Mouse (Mus musculus) CH12.LX (cell line): ENCODE measurements at regions not wholly inside any gene's neighbourhood (a gene's known extent, or its start where the extent isn't known, plus 50 kb on each side); places are given as distances from the start of the nearest gene placed in this dataset.

ENCODE experiments used
- DNase-seq: peaks from one replicate; pipeline ENCODE4 v3.0.0-alpha.2; 2013; ENCODE audit errors: extremely low read depth
- H3K27ac ChIP-seq: 2 replicates; pipeline ENCODE4 v1.5.1; 2012; ENCODE audit warnings: low read depth, mild to moderate bottlenecking, control low read depth, moderate library complexity; ENCODE audit not compliant: insufficient read depth
- H3K27me3 ChIP-seq: replicated peaks from 2 replicates; pipeline ENCODE3; 2012; ENCODE audit warnings: inconsistent platforms
- H3K36me3 ChIP-seq, 2 experiments: replicated peaks in 1 of 2; 2 replicates each; pipeline versions ENCODE3 to v1.6.1; 2012; ENCODE audit warnings: inconsistent platforms in 1 of 2, low read length in 1 of 2, mild to moderate bottlenecking in 1 of 2, mixed read lengths in 1 of 2, moderate library complexity in 1 of 2; ENCODE audit not compliant: control insufficient read depth in 1 of 2, insufficient read depth in 1 of 2
- H3K4me1 ChIP-seq, 2 experiments: 2 replicates each; pipeline ENCODE4 v1.6.1; 2012; ENCODE audit warnings: inconsistent platforms in 1 of 2, moderate library complexity in 1 of 2; ENCODE audit not compliant: insufficient read depth in 2 of 2, control insufficient read depth in 1 of 2
- H3K4me2 ChIP-seq: 2 replicates; pipeline ENCODE4 v1.6.1; 2012; ENCODE audit warnings: low read depth, mild to moderate bottlenecking, control low read depth; ENCODE audit not compliant: poor library complexity, insufficient read depth, severe bottlenecking
- H3K4me3 ChIP-seq, 3 experiments: fragments of 150-350 bp in 1 of 3; sonication (generic) in 1 of 3; replicated peaks in 1 of 3; 2 replicates each; pipeline versions ENCODE3 to v1.5.1; 2011 to 2012; ENCODE audit warnings: low read depth in 2 of 3, low read length in 2 of 3, mild to moderate bottlenecking in 2 of 3, moderate library complexity in 2 of 3, control low read depth in 1 of 3, improper control_type of control experiment in 1 of 3, inconsistent platforms in 1 of 3, mixed read lengths in 1 of 3; ENCODE audit not compliant: poor library complexity in 1 of 3
- H3K79me2 ChIP-seq: replicated peaks from 2 replicates; pipeline ENCODE4 v1.6.1; 2012; ENCODE audit warnings: mild to moderate bottlenecking, moderate library complexity; ENCODE audit not compliant: control insufficient read depth, poor library complexity, insufficient read depth, severe bottlenecking; ENCODE audit errors: extremely low read depth
- H3K9ac ChIP-seq: 2 replicates; pipeline ENCODE4 v1.6.1; 2012; ENCODE audit warnings: low read depth, mild to moderate bottlenecking, control low read depth, moderate library complexity; ENCODE audit not compliant: insufficient read depth
- H3K9me3 ChIP-seq: replicated peaks from 2 replicates; pipeline ENCODE3; 2012; ENCODE audit warnings: low read length, inconsistent platforms, mixed read lengths
- BHLHE40 ChIP-seq: IDR thresholded peaks from 2 replicates; pipeline ENCODE4 v1.6.1; 2011; ENCODE audit warnings: mild to moderate bottlenecking, low read depth, low read length, improper control_type of control experiment
- CHD1 ChIP-seq: IDR thresholded peaks from 2 replicates; pipeline ENCODE4 v1.6.1; 2012; ENCODE audit warnings: low read depth, low read length, improper control_type of control experiment, inconsistent platforms
- ELF1 ChIP-seq: IDR thresholded peaks from 2 replicates; pipeline ENCODE4 v1.6.1; 2014; ENCODE audit warnings: low read depth, mild to moderate bottlenecking, inconsistent platforms, low read length, improper control_type of control experiment
- ETS1 ChIP-seq: conservative IDR thresholded peaks from 2 replicates; pipeline ENCODE4 v1.6.1; 2012; ENCODE audit warnings: low read depth, mild to moderate bottlenecking, inconsistent platforms, low read length, improper control_type of control experiment, moderate library complexity
- GABPA ChIP-seq: IDR thresholded peaks from 2 replicates; pipeline ENCODE4 v1.6.1; 2012; ENCODE audit warnings: low read depth, low read length, improper control_type of control experiment, inconsistent platforms; ENCODE audit not compliant: insufficient replicate concordance
- JUN ChIP-seq: IDR thresholded peaks from 2 replicates; pipeline ENCODE4 v1.6.1; 2011; ENCODE audit warnings: low read depth, mild to moderate bottlenecking, low read length, improper control_type of control experiment, moderate library complexity; ENCODE audit not compliant: insufficient read depth
- MAFK ChIP-seq: IDR thresholded peaks from 2 replicates; pipeline ENCODE4 v1.6.1; 2011; ENCODE audit warnings: low read length, improper control_type of control experiment; ENCODE audit not compliant: insufficient replicate concordance
- MAZ ChIP-seq: IDR thresholded peaks from 2 replicates; pipeline ENCODE4 v1.6.1; 2012; ENCODE audit warnings: low read depth, mild to moderate bottlenecking, inconsistent platforms, low read length, improper control_type of control experiment, moderate library complexity
- MEF2A ChIP-seq: IDR thresholded peaks from 2 replicates; pipeline ENCODE4 v1.6.1; 2014; ENCODE audit warnings: low read depth, mild to moderate bottlenecking, inconsistent platforms, low read length, improper control_type of control experiment, borderline replicate concordance
- MYC ChIP-seq: IDR thresholded peaks from 2 replicates; pipeline ENCODE4 v1.6.1; 2011; ENCODE audit warnings: low read depth, mild to moderate bottlenecking, improper control_type of control experiment, low read length
- NELFE ChIP-seq: IDR thresholded peaks from 2 replicates; pipeline ENCODE4 v1.6.1; 2011; ENCODE audit warnings: low read depth, low read length, improper control_type of control experiment
- NRF1 ChIP-seq: IDR thresholded peaks from 2 replicates; pipeline ENCODE4 v1.6.1; 2014; ENCODE audit warnings: low read depth, mild to moderate bottlenecking, inconsistent platforms, low read length, improper control_type of control experiment, moderate library complexity
- PAX5 ChIP-seq: IDR thresholded peaks from 2 replicates; pipeline ENCODE4 v1.6.1; 2012; ENCODE audit warnings: low read length, inconsistent platforms, mixed read lengths
- POLR2A ChIP-seq: IDR thresholded peaks from 2 replicates; pipeline ENCODE4 v1.6.1; 2011; ENCODE audit warnings: low read depth, mild to moderate bottlenecking, improper control_type of control experiment, low read length
- RAD21 ChIP-seq: IDR thresholded peaks from 2 replicates; pipeline ENCODE4 v1.6.1; 2011; ENCODE audit warnings: low read depth, mild to moderate bottlenecking, low read length, improper control_type of control experiment, moderate library complexity
- SMC3 ChIP-seq: IDR thresholded peaks from 2 replicates; pipeline ENCODE4 v1.6.1; 2011; ENCODE audit warnings: low read depth, low read length, improper control_type of control experiment
- UBTF ChIP-seq: IDR thresholded peaks from 2 replicates; pipeline ENCODE4 v1.6.1; 2012; ENCODE audit warnings: low read depth, mild to moderate bottlenecking, inconsistent platforms, low read length, improper control_type of control experiment, moderate library complexity
- dilution Hi-C: fragments of 300-500 bp; cut with MboI; formaldehyde crosslinking; loops from 2 replicates; pipeline ENCODE4 v1.14.3; 2020; ENCODE audit warnings: low sequenced_read_pairs; ENCODE audit not compliant: extremely low pct_unique_long_range_greater_than_20kb, extremely low pct_ligation_motif_present
- in situ Hi-C: fragments of 300-500 bp; cut with MboI; formaldehyde crosslinking; loops from 3 replicates; pipeline ENCODE4 v1.14.3; 2019; ENCODE audit warnings: low sequenced_read_pairs, low pct_ligation_motif_present, low pct_unique_long_range_greater_than_20kb, mixed read lengths

DNA sequence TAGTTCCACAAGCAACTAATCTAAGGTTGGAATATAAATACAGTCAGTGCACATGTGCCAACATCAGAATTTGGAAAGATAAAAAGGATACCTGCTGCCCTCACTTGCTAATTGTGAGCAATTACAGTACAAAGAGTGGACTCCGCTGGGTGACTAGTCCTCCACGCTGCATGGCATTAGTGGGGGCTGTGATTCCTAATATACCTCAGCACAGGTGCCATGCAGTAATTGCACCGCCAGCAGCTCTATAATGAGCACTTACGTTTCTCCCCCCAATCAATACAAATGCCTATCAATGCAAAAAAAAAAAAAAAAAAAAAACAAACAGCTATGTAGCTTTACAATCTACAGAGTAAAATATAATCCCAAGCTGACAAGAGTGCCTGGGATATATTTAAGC is 105.6 kb downstream of the Anxa1 start:
- H3K4me1 ChIP-seq, result no peaks in the 10 kb centered on the region
- no peaks in the 10 kb centered on the region for H3K36me3 ChIP-seq
- in situ Hi-C loops, result no loop called here
- H3K27me3 ChIP-seq, result no peaks in the 10 kb centered on the region
- no peak for TF ChIP-seq MYC
- TF ChIP-seq CHD1, result no peak
- TF ChIP-seq NELFE, result no peak
- TF ChIP-seq GABPA, result no peak
- no peak for TF ChIP-seq JUN
- TF ChIP-seq MAFK, result no peak
- no peak for TF ChIP-seq ELF1
- no peak for TF ChIP-seq BHLHE40
- no peak for TF ChIP-seq MAZ
- no peak for TF ChIP-seq NRF1
- TF ChIP-seq MEF2A, result no peak
- no peak for TF ChIP-seq SMC3
- TF ChIP-seq RAD21, result no peak
- H3K9ac ChIP-seq, result no peak overlapping the region
- no peak overlapping the region for H3K4me2 ChIP-seq
- DNase-seq, result no peak
- H3K27ac ChIP-seq, result no peak overlapping the region
- no peaks in the 10 kb centered on the region for H3K79me2 ChIP-seq
- no peaks in the 10 kb centered on the region for H3K9me3 ChIP-seq
- H3K4me3 ChIP-seq, result no peak overlapping the region
- dilution Hi-C loops, result no loop called here

DNA sequence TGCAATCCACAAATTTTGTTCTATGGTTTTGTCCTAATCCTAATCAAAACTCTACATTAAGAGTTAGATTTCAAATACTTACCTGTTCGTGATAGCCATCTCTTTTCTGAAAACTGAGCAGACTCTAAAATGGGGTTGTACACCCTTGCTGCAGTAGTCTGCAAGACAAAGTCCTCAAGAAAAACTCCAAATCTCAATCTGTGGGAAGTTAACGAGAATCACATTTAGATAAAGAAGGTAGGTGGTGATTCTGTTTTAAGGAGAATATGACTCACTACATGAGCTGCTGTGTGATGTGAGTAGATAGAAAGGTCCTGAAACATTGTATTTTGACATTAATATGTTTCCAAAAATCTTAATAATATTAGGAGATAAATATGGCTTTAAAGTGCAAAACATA is 107.6 kb downstream of the Anxa1 start:
- in situ Hi-C loops (no loop called here), dilution Hi-C loops (no loop called here)
- Histone ChIP-seq H3K4me2 (no peak overlapping the region), H3K79me2 (no peaks in the 10 kb centered on the region), H3K27me3 (no peaks in the 10 kb centered on the region), H3K9me3 (no peaks in the 10 kb centered on the region), H3K4me3 (no peak overlapping the region), H3K27ac (no peak overlapping the region), H3K4me1 (no peaks in the 10 kb centered on the region), H3K36me3 (no peaks in the 10 kb centered on the region), H3K9ac (no peak overlapping the region)
- TF ChIP-seq JUN (no peak), ETS1 (no peak), UBTF (no peak), SMC3 (no peak), MEF2A (no peak), PAX5 (no peak), POLR2A (no peak)
- no peak for DNase-seq
